Mouse (Mus musculus) liver, adult 2 months (tissue): ENCODE data around the gene Timm50. TPM values are rescaled to one million over a fixed set of nuclear protein-coding genes. Genes with fewer than 3 reads are reported as not detected.

Source experiments
- DNase-seq: peaks from one replicate; pipeline ENCODE4 v3.0.0-alpha.2; 2011; ENCODE audit warnings: low read depth, low spot score; ENCODE audit errors: extremely low read depth
- H3K27ac ChIP-seq: fragments of 200-500 bp; replicated peaks from 2 replicates; pipeline ENCODE4 v1.5.1; 2012; ENCODE audit warnings: low read depth, mild to moderate bottlenecking, control low read depth, inconsistent platforms, low read length; ENCODE audit not compliant: insufficient read depth
- H3K27me3 ChIP-seq: fragments of 200-500 bp; 2 replicates; pipeline ENCODE4 v1.6.1; 2012; ENCODE audit warnings: mild to moderate bottlenecking, moderate library complexity, low read length, inconsistent platforms; ENCODE audit not compliant: control insufficient read depth, insufficient read depth
- H3K36me3 ChIP-seq: fragments of 200-500 bp; 2 replicates; pipeline ENCODE4 v1.6.1; 2012; ENCODE audit warnings: low read length, inconsistent platforms; ENCODE audit not compliant: control insufficient read depth, insufficient read depth
- H3K4me1 ChIP-seq: fragments of 200-500 bp; 2 replicates; pipeline ENCODE4 v1.6.1; 2011; ENCODE audit warnings: low read length; ENCODE audit not compliant: control insufficient read depth, insufficient read depth
- H3K4me3 ChIP-seq: fragments of 200-500 bp; 2 replicates; pipeline ENCODE4 v1.5.1; 2011; ENCODE audit warnings: low read depth, mild to moderate bottlenecking, control low read depth, low read length, moderate library complexity; ENCODE audit not compliant: insufficient read depth
- H3K79me2 ChIP-seq: fragments of 200-500 bp; 2 replicates; pipeline ENCODE4 v1.6.1; 2012; ENCODE audit warnings: inconsistent platforms, mild to moderate bottlenecking, low read length, moderate library complexity; ENCODE audit not compliant: control insufficient read depth, insufficient read depth
- H3K9ac ChIP-seq: fragments of 200-500 bp; 2 replicates; pipeline ENCODE4 v1.6.1; 2012; ENCODE audit warnings: low read depth, mild to moderate bottlenecking, control low read depth, inconsistent platforms, low read length
- CTCF ChIP-seq: fragments of 200-500 bp; IDR thresholded peaks from 2 replicates; pipeline ENCODE4 v1.5.1; 2011; ENCODE audit warnings: low read depth, low read length, control low read depth
- POLR2A ChIP-seq: fragments of 200-500 bp; IDR thresholded peaks from 2 replicates; pipeline ENCODE4 v1.6.1; 2011; ENCODE audit warnings: low read length, control low read depth; ENCODE audit not compliant: insufficient read depth; ENCODE audit errors: extremely low read depth
- WGBS: fragments of 180-500 bp; shearing (Covaris S2); methylation state at CpG from one replicate; pipeline ENCODE4 v1.1.7; 2018; 5-methylcytosine and 5-hydroxymethylcytosine counted together
- polyA plus RNA-seq: library from polyadenylated mRNA; depleted of rRNA; stranded (reverse); fragments of >200 nt; gene quantifications from 2 replicates; pipeline ENCODE4 v1.2.3, GENCODE M21; 2012
- total RNA-seq: library from RNA; depleted of rRNA; stranded (reverse); fragments of >200 nt; gene quantifications from 2 replicates; pipeline ENCODE4 v1.2.3, GENCODE M21; 2014

Timm50 gene
- total and polyA plus RNA-seq, 2 experiments = 22.6 to 52.6 TPM

GRCm38 (mm10) chr7:28306216-28306615, 5.7 kb downstream of the Timm50 start:
- H3K4me1 ChIP-seq = peaks cover 3% of the 10 kb centered on the region
- no peak overlapping the region for H3K9ac ChIP-seq
- 93% methylated on average over 8 of the region's 8 CpGs for WGBS
- H3K4me3 ChIP-seq = no peak overlapping the region
- no peak for TF ChIP-seq POLR2A
- no peak for TF ChIP-seq CTCF
- DNase-seq = no peak
- H3K27me3 ChIP-seq = peaks cover 5% of the 10 kb centered on the region; the same call in 1 of the 2 replicates
- peaks cover 6% of the 10 kb centered on the region; the same call in 1 of the 2 replicates for H3K36me3 ChIP-seq
- no peak overlapping the region for H3K27ac ChIP-seq
- no peaks in the 10 kb centered on the region for H3K79me2 ChIP-seq

- no peaks in the 10 kb centered on the region for H3K79me2 ChIP-seq
- peaks cover 7% of the 10 kb centered on the region; the same call in 1 of the 2 replicates for H3K27me3 ChIP-seq
- no peak overlapping the region for H3K4me3 ChIP-seq
- H3K9ac ChIP-seq = no peak overlapping the region
- H3K4me1 ChIP-seq = no peaks in the 10 kb centered on the region
- peaks cover 6% of the 10 kb centered on the region; the same call in 1 of the 2 replicates for H3K36me3 ChIP-seq
- no peak for DNase-seq
- 89% methylated on average over 10 of the region's 10 CpGs for WGBS
- no peak overlapping the region for H3K27ac ChIP-seq
- TF ChIP-seq POLR2A = no peak
- no peak for TF ChIP-seq CTCF
These were observed 6.2 kb downstream of the Timm50 start for GRCm38 (mm10) chr7:28305641-28306040.

GRCm38 (mm10) chr7:28301616-28302433, 10.0 kb downstream of the Timm50 start, which contains the start of gene Dll3:
Gene Dll3 (minus strand): TSS chr7:28302238.
- Histone ChIP-seq H3K36me3 (peaks cover 4% of the 10 kb centered on the region; the same call in 1 of the 2 replicates), H3K79me2 (no peaks in the 10 kb centered on the region), H3K4me3 (no peak within 1 kb of the TSS), H3K9ac (no peak within 1 kb of the TSS), H3K27me3 (peaks cover 7% of the 10 kb centered on the region), H3K4me1 (no peaks in the 10 kb centered on the region), H3K27ac (no peak within 1 kb of the TSS)
- no peak for TF ChIP-seq POLR2A
- peak; percentile 59 for TF ChIP-seq CTCF
- DNase-seq = no peak
- 6% methylated on average over 30 of the region's 30 CpGs for whole genome bisulfite sequencing

- Histone ChIP-seq H3K4me1 (no peaks in the 10 kb centered on the region), H3K36me3 (no peaks in the 10 kb centered on the region), H3K79me2 (no peaks in the 10 kb centered on the region), H3K4me3 (no peak overlapping the region), H3K27ac (no peak overlapping the region), H3K9ac (no peak overlapping the region), H3K27me3 (peaks cover 14% of the 10 kb centered on the region)
- DNase-seq = peak; percentile 50
- 21% methylated on average over 43 of the region's 43 CpGs for WGBS
- TF ChIP-seq POLR2A (no peak), CTCF (peak; percentile 40)
These were observed 12.8 kb downstream of the Timm50 start for GRCm38 (mm10) chr7:28298837-28299625.

GRCm38 (mm10) chr7:28294481-28294880, 17.4 kb downstream of the Timm50 start:
- Histone ChIP-seq H3K4me1 (no peaks in the 10 kb centered on the region), H3K36me3 (no peaks in the 10 kb centered on the region), H3K79me2 (no peaks in the 10 kb centered on the region), H3K9ac (no peak overlapping the region; the same call in 1 of the 2 replicates), H3K27ac (no peak overlapping the region), H3K27me3 (peaks cover 15% of the 10 kb centered on the region), H3K4me3 (peak overlapping the region; percentile 45; the same call in 1 of the 2 replicates)
- 8% methylated on average over 63 of the region's 63 CpGs for WGBS
- DNase-seq = no peak
- TF ChIP-seq CTCF = no peak
- no peak for TF ChIP-seq POLR2A
